Mouse (Mus musculus): ENCODE measurements around the gene Exoc5.
A peak's percentile ranks its signal among the peaks of the same experiment; 100 is the strongest.

Exoc5 gene

GRCm38 (mm10) chr14:48998795-48999194 is 67.7 kb downstream of the Exoc5 start:
- no peak for DNase-seq

- DNase-seq = no peak
These were observed 72.6 kb downstream of the Exoc5 start for GRCm38 (mm10) chr14:48993861-48994260.

DNA sequence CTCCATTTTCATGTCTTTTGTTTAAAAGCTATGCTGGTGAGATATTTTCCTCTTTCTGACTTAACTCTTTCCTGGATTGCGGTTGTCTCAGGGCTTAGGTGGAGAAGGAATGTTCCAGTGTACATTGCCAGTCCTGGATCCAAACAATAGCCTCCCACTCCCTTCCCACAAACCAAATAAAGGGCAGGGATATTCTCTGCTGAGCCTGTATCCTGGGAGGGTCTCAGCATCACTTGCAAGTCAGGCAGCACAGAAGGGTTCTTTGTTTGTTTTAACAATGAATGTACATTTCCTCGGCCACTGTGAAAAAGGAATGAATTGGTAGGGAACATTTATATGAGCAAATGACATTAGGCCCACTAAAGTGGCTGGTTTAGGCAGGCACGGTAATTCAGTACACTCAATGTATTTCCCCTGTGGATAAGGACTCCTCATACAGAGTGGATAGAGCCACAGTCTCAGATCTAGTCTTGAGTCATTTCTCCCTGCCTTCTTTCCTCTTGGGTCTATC is 74.3 kb downstream of the Exoc5 start:
- DNase-seq = no peak

DNA sequence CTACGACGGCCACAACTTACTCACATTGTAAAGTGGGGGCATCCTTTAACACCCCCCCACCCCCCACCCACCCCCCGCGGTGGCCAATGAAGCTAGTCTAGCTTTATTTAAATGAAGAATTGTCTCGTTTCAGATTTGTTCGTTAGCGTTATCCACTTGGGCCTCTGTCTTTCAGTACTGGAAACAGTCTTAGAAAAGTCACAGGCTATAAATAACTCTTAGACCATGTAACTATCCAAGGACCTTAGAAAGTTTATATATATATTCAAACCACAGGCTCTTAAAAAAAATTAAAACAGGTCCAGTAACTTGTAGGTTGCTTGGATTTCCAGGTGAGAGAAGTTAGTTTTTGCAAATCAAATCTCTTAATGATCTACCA is 75.3 kb downstream of the Exoc5 start:
- no peak for DNase-seq

GRCm38 (mm10) chr14:48990471-48991143 is 75.8 kb downstream of the Exoc5 start:
- DNase-seq = no peak

DNA sequence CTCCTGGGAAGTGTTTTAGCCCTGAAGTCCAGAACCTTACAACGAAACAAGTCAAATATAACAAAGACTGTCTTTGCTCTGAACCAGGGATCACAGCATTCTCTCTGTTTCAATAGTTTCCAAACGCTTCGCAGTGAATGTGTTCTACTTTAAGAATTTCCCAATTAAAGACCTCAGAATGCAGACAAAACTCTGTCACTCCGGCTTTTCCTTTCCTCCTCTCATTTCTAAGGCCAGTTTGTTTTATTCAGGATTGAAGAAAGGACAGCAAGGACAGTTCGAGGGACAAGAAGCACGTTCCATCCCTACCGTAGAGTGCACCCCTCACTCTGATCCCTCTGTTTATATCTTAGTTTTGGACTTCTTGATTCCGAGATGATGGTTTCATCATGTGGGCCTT is 76.6 kb downstream of the Exoc5 start:
- no peak for DNase-seq

DNA sequence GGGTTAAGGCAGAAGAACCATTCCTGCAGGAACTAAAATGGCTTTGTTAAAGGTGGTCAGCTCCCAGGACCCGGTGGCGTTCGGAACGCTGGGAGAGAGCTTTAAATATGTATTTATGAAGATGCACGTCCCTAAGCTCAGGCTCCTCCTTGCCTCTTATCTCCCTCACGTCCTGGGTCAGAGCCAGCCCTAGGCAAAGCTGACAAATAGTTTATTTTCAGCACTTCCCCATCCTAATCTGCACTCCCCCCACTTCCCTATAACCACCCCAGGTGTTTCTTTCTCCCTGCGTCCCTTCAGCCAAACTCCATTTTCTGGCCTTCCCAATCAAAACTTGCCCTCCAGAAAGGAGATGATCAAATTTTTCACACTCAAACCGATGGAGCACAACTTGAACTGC is 80.2 kb downstream of the Exoc5 start:
- DNase-seq = no peak

- peak; percentile 5 to 7 for DNase-seq
These were observed 80.8 kb downstream of the Exoc5 start for GRCm38 (mm10) chr14:48985673-48986072.

DNA sequence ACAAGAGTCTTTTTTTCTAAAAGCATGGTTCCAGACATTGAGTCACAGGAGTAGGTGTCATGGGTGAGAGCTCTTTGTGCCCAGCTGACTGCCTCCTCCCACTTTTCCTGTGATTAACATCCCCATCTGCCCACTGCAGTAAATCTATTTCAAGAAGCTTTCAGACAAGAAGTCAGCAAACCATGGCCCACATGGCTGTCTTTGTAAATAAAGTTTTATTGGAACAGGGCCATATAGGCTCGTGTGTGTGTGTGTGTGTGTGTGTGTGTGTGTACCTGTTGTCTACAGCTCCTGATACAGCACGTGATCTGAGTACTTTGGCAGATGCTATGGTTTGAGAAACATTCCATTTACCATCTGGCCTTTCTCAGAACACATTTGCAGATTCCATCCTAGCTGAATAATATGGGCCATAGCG is 87.5 kb downstream of the Exoc5 start:
- DNase-seq = no peak

- DNase-seq = no peak
These were observed 94.9 kb downstream of the Exoc5 start for GRCm38 (mm10) chr14:48971546-48971945.

- DNase-seq = no peak
These were observed 97.8 kb downstream of the Exoc5 start for GRCm38 (mm10) chr14:48968670-48969069.
